Mouse (Mus musculus): ENCODE measurements around the gene Slc35c1. TPM values are rescaled to one million over a fixed set of nuclear protein-coding genes. Genes with fewer than 3 reads are reported as not detected.

Gene Slc35c1
- 18.7 and 19.6 TPM in 2 replicates for polyA plus RNA-seq (2015; fragmentation: Nextera tagmentation; extraction: Ambion mirVana)

- H3K36me3 ChIP-seq (ENCODE audit: control insufficient read depth, insufficient read depth, low read length), result no peaks in the 10 kb centered on the region
- ATAC-seq (ENCODE audit: low read depth), result peak; percentile 39
- H3K27ac ChIP-seq (ENCODE audit: low read length), result peak within 1 kb of the TSS; percentile 36; the same call in 1 of the 2 replicates
- peak within 1 kb of the TSS; percentile 72 for H3K4me2 ChIP-seq (ENCODE audit: low read depth, low read length)
- WGBS, result 1% methylated on average over 34 of the region's 34 CpGs
- peak within 1 kb of the TSS; percentile 79 for H3K9ac ChIP-seq (ENCODE audit: low read length)
- peak within 1 kb of the TSS; percentile 85 for H3K4me3 ChIP-seq (ENCODE audit: low read length)
- peaks cover 20% of the 10 kb centered on the region for H3K4me1 ChIP-seq (replicated peaks; ENCODE audit: control insufficient read depth, insufficient read depth, low read length)
- H3K9me3 ChIP-seq (ENCODE audit: control insufficient read depth, low read length), result no peaks in the 10 kb centered on the region
- peaks cover 6% of the 10 kb centered on the region for H3K27me3 ChIP-seq (ENCODE audit: control insufficient read depth, insufficient read depth, low read depth, low read length)
Observed at GRCm38 (mm10) chr2:92459921-92460707, at the start of gene Slc35c1. Slc35c1 (minus strand) TSS chr2:92460538.

GRCm38 (mm10) chr2:92505291-92505690 is 45.0 kb upstream of the Slc35c1 start:
- Histone ChIP-seq H3K9me3 (ENCODE audit: control insufficient read depth, low read length) (no peaks in the 10 kb centered on the region), H3K9ac (ENCODE audit: low read length) (no peak overlapping the region), H3K4me3 (ENCODE audit: low read length) (no peak overlapping the region), H3K4me1 (replicated peaks; ENCODE audit: control insufficient read depth, insufficient read depth, low read length) (no peaks in the 10 kb centered on the region), H3K36me3 (ENCODE audit: control insufficient read depth, insufficient read depth, low read length) (no peaks in the 10 kb centered on the region), H3K27me3 (ENCODE audit: control insufficient read depth, insufficient read depth, low read depth, low read length) (no peaks in the 10 kb centered on the region), H3K27ac (ENCODE audit: low read length) (no peak overlapping the region), H3K4me2 (ENCODE audit: low read depth, low read length) (no peak overlapping the region)
- 85% methylated on average over 7 of the region's 7 CpGs for WGBS
- ATAC-seq (ENCODE audit: low read depth), result no peak

GRCm38 (mm10) chr2:92503421-92503820 is 43.1 kb upstream of the Slc35c1 start:
- ATAC-seq (ENCODE audit: low read depth), result no peak
- H3K9ac ChIP-seq (ENCODE audit: low read length), result no peak overlapping the region
- no peaks in the 10 kb centered on the region for H3K4me1 ChIP-seq (replicated peaks; ENCODE audit: control insufficient read depth, insufficient read depth, low read length)
- no peaks in the 10 kb centered on the region for H3K9me3 ChIP-seq (ENCODE audit: control insufficient read depth, low read length)
- H3K27me3 ChIP-seq (ENCODE audit: control insufficient read depth, insufficient read depth, low read depth, low read length), result no peaks in the 10 kb centered on the region
- no peak overlapping the region for H3K4me2 ChIP-seq (ENCODE audit: low read depth, low read length)
- no peak overlapping the region for H3K27ac ChIP-seq (ENCODE audit: low read length)
- no peaks in the 10 kb centered on the region for H3K36me3 ChIP-seq (ENCODE audit: control insufficient read depth, insufficient read depth, low read length)
- no peak overlapping the region for H3K4me3 ChIP-seq (ENCODE audit: low read length)
- WGBS, result 65% methylated on average over 3 of the region's 3 CpGs

- Histone ChIP-seq H3K27me3 (ENCODE audit: control insufficient read depth, insufficient read depth, low read depth, low read length) (no peaks in the 10 kb centered on the region), H3K27ac (ENCODE audit: low read length) (no peak overlapping the region), H3K9me3 (ENCODE audit: control insufficient read depth, low read length) (no peaks in the 10 kb centered on the region), H3K4me2 (ENCODE audit: low read depth, low read length) (no peak overlapping the region), H3K36me3 (ENCODE audit: control insufficient read depth, insufficient read depth, low read length) (no peaks in the 10 kb centered on the region), H3K4me3 (ENCODE audit: low read length) (no peak overlapping the region), H3K4me1 (replicated peaks; ENCODE audit: control insufficient read depth, insufficient read depth, low read length) (peaks cover 9% of the 10 kb centered on the region), H3K9ac (ENCODE audit: low read length) (no peak overlapping the region)
- ATAC-seq (ENCODE audit: low read depth), result no peak
- WGBS, result 82% methylated on average over 3 of the region's 3 CpGs
Observed at GRCm38 (mm10) chr2:92499701-92500322, 39.5 kb upstream of the Slc35c1 start.

- Histone ChIP-seq H3K27me3 (ENCODE audit: control insufficient read depth, insufficient read depth, low read depth, low read length) (no peaks in the 10 kb centered on the region), H3K4me1 (replicated peaks; ENCODE audit: control insufficient read depth, insufficient read depth, low read length) (peaks cover 12% of the 10 kb centered on the region), H3K9ac (ENCODE audit: low read length) (no peak overlapping the region), H3K4me3 (ENCODE audit: low read length) (no peak overlapping the region), H3K36me3 (ENCODE audit: control insufficient read depth, insufficient read depth, low read length) (no peaks in the 10 kb centered on the region), H3K4me2 (ENCODE audit: low read depth, low read length) (no peak overlapping the region), H3K27ac (ENCODE audit: low read length) (no peak overlapping the region), H3K9me3 (ENCODE audit: control insufficient read depth, low read length) (no peaks in the 10 kb centered on the region)
- 56% methylated on average over 5 of the region's 5 CpGs for WGBS
- ATAC-seq (ENCODE audit: low read depth), result no peak
Observed at GRCm38 (mm10) chr2:92497112-92497511, 36.8 kb upstream of the Slc35c1 start.

- H3K4me1 ChIP-seq (replicated peaks; ENCODE audit: control insufficient read depth, insufficient read depth, low read length), result peaks cover 16% of the 10 kb centered on the region
- no peak overlapping the region for H3K27ac ChIP-seq (ENCODE audit: low read length)
- H3K9me3 ChIP-seq (ENCODE audit: control insufficient read depth, low read length), result no peaks in the 10 kb centered on the region
- WGBS, result 13% methylated on average over 10 of the region's 10 CpGs
- no peaks in the 10 kb centered on the region for H3K36me3 ChIP-seq (ENCODE audit: control insufficient read depth, insufficient read depth, low read length)
- no peaks in the 10 kb centered on the region for H3K27me3 ChIP-seq (ENCODE audit: control insufficient read depth, insufficient read depth, low read depth, low read length)
- no peak for ATAC-seq (ENCODE audit: low read depth)
- no peak overlapping the region for H3K9ac ChIP-seq (ENCODE audit: low read length)
- H3K4me3 ChIP-seq (ENCODE audit: low read length), result no peak overlapping the region
- no peak overlapping the region for H3K4me2 ChIP-seq (ENCODE audit: low read depth, low read length)
Observed at GRCm38 (mm10) chr2:92496681-92497080, 36.3 kb upstream of the Slc35c1 start.

- Histone ChIP-seq H3K27me3 (ENCODE audit: control insufficient read depth, insufficient read depth, low read depth, low read length) (no peaks in the 10 kb centered on the region), H3K9me3 (ENCODE audit: control insufficient read depth, low read length) (no peaks in the 10 kb centered on the region), H3K4me3 (ENCODE audit: low read length) (no peak overlapping the region), H3K36me3 (ENCODE audit: control insufficient read depth, insufficient read depth, low read length) (no peaks in the 10 kb centered on the region), H3K4me2 (ENCODE audit: low read depth, low read length) (no peak overlapping the region), H3K4me1 (replicated peaks; ENCODE audit: control insufficient read depth, insufficient read depth, low read length) (peaks cover 23% of the 10 kb centered on the region), H3K9ac (ENCODE audit: low read length) (no peak overlapping the region), H3K27ac (ENCODE audit: low read length) (no peak overlapping the region)
- WGBS, result 88% methylated on average over 3 of the region's 3 CpGs
- ATAC-seq (ENCODE audit: low read depth), result no peak
Observed at GRCm38 (mm10) chr2:92494956-92495355, 34.6 kb upstream of the Slc35c1 start.

- Histone ChIP-seq H3K4me3 (ENCODE audit: low read length) (no peak overlapping the region), H3K9ac (ENCODE audit: low read length) (no peak overlapping the region), H3K4me2 (ENCODE audit: low read depth, low read length) (no peak overlapping the region), H3K27ac (ENCODE audit: low read length) (no peak overlapping the region), H3K36me3 (ENCODE audit: control insufficient read depth, insufficient read depth, low read length) (no peaks in the 10 kb centered on the region), H3K9me3 (ENCODE audit: control insufficient read depth, low read length) (no peaks in the 10 kb centered on the region), H3K27me3 (ENCODE audit: control insufficient read depth, insufficient read depth, low read depth, low read length) (no peaks in the 10 kb centered on the region), H3K4me1 (replicated peaks; ENCODE audit: control insufficient read depth, insufficient read depth, low read length) (peaks cover 23% of the 10 kb centered on the region)
- ATAC-seq (ENCODE audit: low read depth), result no peak
- WGBS, result 40% methylated on average over 8 of the region's 8 CpGs
Observed at GRCm38 (mm10) chr2:92494423-92494822, 34.1 kb upstream of the Slc35c1 start.

GRCm38 (mm10) chr2:92493656-92494390 is 33.5 kb upstream of the Slc35c1 start:
- H3K4me2 ChIP-seq (ENCODE audit: low read depth, low read length), result no peak overlapping the region
- H3K27me3 ChIP-seq (ENCODE audit: control insufficient read depth, insufficient read depth, low read depth, low read length), result no peaks in the 10 kb centered on the region
- H3K4me3 ChIP-seq (ENCODE audit: low read length), result no peak overlapping the region
- no peaks in the 10 kb centered on the region for H3K9me3 ChIP-seq (ENCODE audit: control insufficient read depth, low read length)
- ATAC-seq (ENCODE audit: low read depth), result no peak
- WGBS, result 73% methylated on average over 15 of the region's 15 CpGs
- H3K36me3 ChIP-seq (ENCODE audit: control insufficient read depth, insufficient read depth, low read length), result no peaks in the 10 kb centered on the region
- H3K9ac ChIP-seq (ENCODE audit: low read length), result no peak overlapping the region
- H3K4me1 ChIP-seq (replicated peaks; ENCODE audit: control insufficient read depth, insufficient read depth, low read length), result peaks cover 23% of the 10 kb centered on the region
- no peak overlapping the region for H3K27ac ChIP-seq (ENCODE audit: low read length)
